Mouse (Mus musculus) stomach, postnatal 0 days (tissue): ENCODE measurements around the gene Sema6b.
A peak's percentile ranks its signal among the peaks of the same experiment; 100 is the strongest.

Source experiments
- CTCF ChIP-seq: IDR thresholded peaks from 2 replicates; pipeline ENCODE4 v1.5.1; 2016; ENCODE audit warnings: antibody characterized with exemption, low read depth, mild to moderate bottlenecking, moderate library complexity
- EP300 ChIP-seq: optimal IDR thresholded peaks from 2 replicates; pipeline ENCODE3; 2016; ENCODE audit warnings: antibody characterized with exemption

DNA sequence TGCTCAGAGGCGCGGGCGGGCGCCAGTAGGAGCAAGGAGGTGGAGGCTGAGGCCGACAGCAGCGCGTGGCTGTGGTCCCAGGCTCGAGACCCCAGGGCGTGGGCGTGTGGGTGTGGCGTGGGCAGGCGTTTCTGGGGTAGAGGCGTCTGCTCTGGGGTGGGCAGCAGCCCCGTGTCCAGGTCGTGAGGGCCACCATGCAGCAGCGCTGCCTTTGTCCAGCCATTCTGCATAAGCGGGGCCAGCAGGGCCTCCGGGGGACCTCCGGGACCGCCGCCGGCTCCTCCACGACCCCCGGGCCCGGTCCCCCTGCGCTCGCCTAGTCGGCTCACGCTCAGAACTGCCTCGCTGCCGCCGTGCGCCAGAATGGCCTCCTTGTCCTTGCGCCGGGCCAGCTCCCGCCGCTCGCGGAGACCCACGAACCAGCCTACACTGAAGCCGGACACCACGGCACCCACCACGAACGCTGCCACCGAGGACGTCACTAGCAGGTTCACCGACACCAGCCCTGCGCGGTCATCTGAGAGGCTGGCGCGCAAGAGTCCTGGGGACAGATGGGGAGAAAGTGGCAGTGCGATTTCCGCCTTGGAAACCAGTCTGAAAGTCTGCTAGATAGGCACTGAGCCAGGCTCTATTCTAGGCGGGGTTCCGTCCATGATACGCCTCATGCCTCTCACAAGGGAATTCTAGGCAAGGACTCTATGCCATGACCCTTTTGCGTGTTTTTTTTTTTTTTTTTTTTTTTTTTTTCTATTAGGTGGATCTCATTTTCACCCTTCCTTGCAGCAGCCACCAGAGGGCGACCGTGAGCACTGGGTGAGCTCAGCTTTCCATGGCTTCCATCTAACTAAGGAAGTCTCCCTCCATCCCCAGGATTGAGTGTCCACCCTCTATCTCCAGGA is 15.5 kb downstream of the Sema6b start:
- TF ChIP-seq CTCF (peak; percentile 79), EP300 (no peak)
